Mouse (Mus musculus) CH12.LX (cell line): ENCODE results near the gene Rab40c. TPM values are rescaled to one million over a fixed set of nuclear protein-coding genes. Genes with fewer than 3 reads are reported as not detected.
A peak's percentile ranks its signal among the peaks of the same experiment; 100 is the strongest.

ENCODE experiments used
- DNase-seq: peaks from one replicate; pipeline ENCODE4 v3.0.0-alpha.2; 2013; ENCODE audit errors: extremely low read depth
- H3K27ac ChIP-seq: 2 replicates; pipeline ENCODE4 v1.5.1; 2012; ENCODE audit warnings: low read depth, mild to moderate bottlenecking, control low read depth, moderate library complexity; ENCODE audit not compliant: insufficient read depth
- H3K27me3 ChIP-seq: replicated peaks from 2 replicates; pipeline ENCODE3; 2012; ENCODE audit warnings: inconsistent platforms
- H3K36me3 ChIP-seq, 2 experiments: replicated peaks in 1 of 2; 2 replicates each; pipeline versions ENCODE3 to v1.6.1; 2012; ENCODE audit warnings: inconsistent platforms in 1 of 2, low read length in 1 of 2, mild to moderate bottlenecking in 1 of 2, mixed read lengths in 1 of 2, moderate library complexity in 1 of 2; ENCODE audit not compliant: control insufficient read depth in 1 of 2, insufficient read depth in 1 of 2
- H3K4me1 ChIP-seq, 2 experiments: 2 replicates each; pipeline ENCODE4 v1.6.1; 2012; ENCODE audit warnings: inconsistent platforms in 1 of 2, moderate library complexity in 1 of 2; ENCODE audit not compliant: insufficient read depth in 2 of 2, control insufficient read depth in 1 of 2
- H3K4me2 ChIP-seq: 2 replicates; pipeline ENCODE4 v1.6.1; 2012; ENCODE audit warnings: low read depth, mild to moderate bottlenecking, control low read depth; ENCODE audit not compliant: poor library complexity, insufficient read depth, severe bottlenecking
- H3K4me3 ChIP-seq, 3 experiments: fragments of 150-350 bp in 1 of 3; sonication (generic) in 1 of 3; replicated peaks in 1 of 3; 2 replicates each; pipeline versions ENCODE3 to v1.5.1; 2011 to 2012; ENCODE audit warnings: low read depth in 2 of 3, low read length in 2 of 3, mild to moderate bottlenecking in 2 of 3, moderate library complexity in 2 of 3, control low read depth in 1 of 3, improper control_type of control experiment in 1 of 3, inconsistent platforms in 1 of 3, mixed read lengths in 1 of 3; ENCODE audit not compliant: poor library complexity in 1 of 3
- H3K79me2 ChIP-seq: replicated peaks from 2 replicates; pipeline ENCODE4 v1.6.1; 2012; ENCODE audit warnings: mild to moderate bottlenecking, moderate library complexity; ENCODE audit not compliant: control insufficient read depth, poor library complexity, insufficient read depth, severe bottlenecking; ENCODE audit errors: extremely low read depth
- H3K9ac ChIP-seq: 2 replicates; pipeline ENCODE4 v1.6.1; 2012; ENCODE audit warnings: low read depth, mild to moderate bottlenecking, control low read depth, moderate library complexity; ENCODE audit not compliant: insufficient read depth
- H3K9me3 ChIP-seq: replicated peaks from 2 replicates; pipeline ENCODE3; 2012; ENCODE audit warnings: low read length, inconsistent platforms, mixed read lengths
- BHLHE40 ChIP-seq: IDR thresholded peaks from 2 replicates; pipeline ENCODE4 v1.6.1; 2011; ENCODE audit warnings: mild to moderate bottlenecking, low read depth, low read length, improper control_type of control experiment
- CHD2 ChIP-seq: IDR thresholded peaks from 2 replicates; pipeline ENCODE4 v1.6.1; 2011; ENCODE audit warnings: low read length, improper control_type of control experiment
- EP300 ChIP-seq: IDR thresholded peaks from 2 replicates; pipeline ENCODE4 v1.6.1; 2011; ENCODE audit warnings: low read length, improper control_type of control experiment
- GABPA ChIP-seq: IDR thresholded peaks from 2 replicates; pipeline ENCODE4 v1.6.1; 2012; ENCODE audit warnings: low read depth, low read length, improper control_type of control experiment, inconsistent platforms; ENCODE audit not compliant: insufficient replicate concordance
- IRF4 ChIP-seq: IDR thresholded peaks from 2 replicates; pipeline ENCODE4 v1.6.1; 2014; ENCODE audit warnings: low read depth, mild to moderate bottlenecking, inconsistent platforms, low read length, improper control_type of control experiment
- KAT2A ChIP-seq: IDR thresholded peaks from 2 replicates; pipeline ENCODE4 v1.6.1; 2012; ENCODE audit warnings: low read length, improper control_type of control experiment, inconsistent platforms; ENCODE audit not compliant: insufficient replicate concordance
- MAFK ChIP-seq: IDR thresholded peaks from 2 replicates; pipeline ENCODE4 v1.6.1; 2011; ENCODE audit warnings: low read length, improper control_type of control experiment; ENCODE audit not compliant: insufficient replicate concordance
- MXI1 ChIP-seq: IDR thresholded peaks from 2 replicates; pipeline ENCODE4 v1.6.1; 2011; ENCODE audit warnings: mild to moderate bottlenecking, low read depth, low read length, improper control_type of control experiment
- NELFE ChIP-seq: IDR thresholded peaks from 2 replicates; pipeline ENCODE4 v1.6.1; 2011; ENCODE audit warnings: low read depth, low read length, improper control_type of control experiment
- PAX5 ChIP-seq: IDR thresholded peaks from 2 replicates; pipeline ENCODE4 v1.6.1; 2012; ENCODE audit warnings: low read length, inconsistent platforms, mixed read lengths
- POLR2A ChIP-seq: IDR thresholded peaks from 2 replicates; pipeline ENCODE4 v1.6.1; 2011; ENCODE audit warnings: low read depth, mild to moderate bottlenecking, improper control_type of control experiment, low read length
- POLR2AphosphoS2 ChIP-seq: IDR thresholded peaks from 2 replicates; pipeline ENCODE4 v1.6.1; 2011; ENCODE audit warnings: low read depth, low read length, improper control_type of control experiment
- TCF12 ChIP-seq: IDR thresholded peaks from 2 replicates; pipeline ENCODE4 v1.6.1; 2014; ENCODE audit warnings: low read depth, mild to moderate bottlenecking, inconsistent platforms, low read length, improper control_type of control experiment
- USF1 ChIP-seq: IDR thresholded peaks from 2 replicates; pipeline ENCODE4 v1.6.1; 2014; ENCODE audit warnings: low read depth, mild to moderate bottlenecking, inconsistent platforms, low read length, improper control_type of control experiment
- ZC3H11A ChIP-seq: IDR thresholded peaks from 2 replicates; pipeline ENCODE4 v1.6.1; 2012; ENCODE audit warnings: low read depth, mild to moderate bottlenecking, inconsistent platforms, low read length, improper control_type of control experiment
- ZKSCAN1 ChIP-seq: IDR thresholded peaks from 2 replicates; pipeline ENCODE4 v1.6.1; 2012; ENCODE audit warnings: low read depth, inconsistent platforms, low read length, improper control_type of control experiment, borderline replicate concordance
- ZMIZ1 ChIP-seq: IDR thresholded peaks from 2 replicates; pipeline ENCODE4 v1.6.1; 2012; ENCODE audit warnings: low read depth, mild to moderate bottlenecking, inconsistent platforms, low read length, improper control_type of control experiment
- ZNF384 ChIP-seq: IDR thresholded peaks from 2 replicates; pipeline ENCODE4 v1.6.1; 2012; ENCODE audit warnings: low read depth, low read length, improper control_type of control experiment, inconsistent platforms
- dilution Hi-C: fragments of 300-500 bp; cut with MboI; formaldehyde crosslinking; loops from 2 replicates; pipeline ENCODE4 v1.14.3; 2020; ENCODE audit warnings: low sequenced_read_pairs; ENCODE audit not compliant: extremely low pct_unique_long_range_greater_than_20kb, extremely low pct_ligation_motif_present
- in situ Hi-C: fragments of 300-500 bp; cut with MboI; formaldehyde crosslinking; loops from 3 replicates; pipeline ENCODE4 v1.14.3; 2019; ENCODE audit warnings: low sequenced_read_pairs, low pct_ligation_motif_present, low pct_unique_long_range_greater_than_20kb, mixed read lengths
- polyA plus RNA-seq: library from polyadenylated mRNA; unstranded; fragments of >175 nt; gene quantifications from 2 replicates; pipeline ENCODE4 v1.2.1, GENCODE M21; 2012; ENCODE audit warnings: low read depth; ENCODE audit not compliant: insufficient read length
- total RNA-seq, 2 experiments: library from RNA; depleted of rRNA; stranded (reverse); fragments of 300-350 nt in 1 of 2; fragments of >200 nt in 1 of 2; gene quantifications; 2 replicates each; pipeline ENCODE4 v1.2.3; 2012 to 2014

The Rab40c gene
- total and polyA plus RNA-seq, 3 experiments: 8.0 to 14.4 (median 9.2) TPM

DNA sequence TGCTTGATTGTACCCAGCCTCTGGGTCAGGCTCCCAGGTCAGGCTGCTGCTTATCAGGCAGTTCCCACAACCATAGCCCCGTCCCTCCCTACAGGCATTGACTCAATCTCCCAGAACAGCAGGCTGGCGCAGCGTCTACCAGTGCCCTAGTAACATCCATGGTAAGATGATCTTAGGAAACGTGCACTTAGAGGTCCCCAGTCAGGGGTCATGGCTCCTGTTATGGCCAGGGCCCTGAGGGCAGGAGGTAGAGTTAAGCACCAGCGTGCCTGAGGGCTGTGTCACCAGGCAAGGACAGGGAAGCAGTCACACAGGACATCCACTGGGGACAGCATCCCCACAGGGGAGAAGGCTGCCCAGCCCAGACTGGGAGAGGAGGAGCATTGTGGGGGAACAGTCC is 37.2 kb downstream of the Rab40c start:
- Histone ChIP-seq H3K79me2 (no peaks in the 10 kb centered on the region), H3K27ac (no peak overlapping the region), H3K4me1 (peaks cover 0 to 5% of the 10 kb centered on the region in 2 experiments; a peak in 1 of 4 replicates), H3K4me3 (no peak overlapping the region), H3K4me2 (no peak overlapping the region), H3K27me3 (no peaks in the 10 kb centered on the region), H3K9ac (no peak overlapping the region), H3K9me3 (no peaks in the 10 kb centered on the region), H3K36me3 (peaks cover 61 to 97% of the 10 kb centered on the region in 2 experiments)
- TF ChIP-seq ZMIZ1 (0 out of 2 replicates have a peak, but pooled peaks have one; percentile 29), POLR2A (0 out of 2 replicates have a peak, but pooled peaks have one; percentile 24), BHLHE40 (no peak), POLR2AphosphoS2 (0 out of 2 replicates have a peak, but pooled peaks have one; percentile 27)
- in situ Hi-C loops (loop anchor here (5.0 kb wide), 3 partner anchors 35 to 210 kb away; partner anchors contain the start of genes Decr2 and Rab40c), dilution Hi-C loops (no loop called here)
- DNase-seq: no peak

DNA sequence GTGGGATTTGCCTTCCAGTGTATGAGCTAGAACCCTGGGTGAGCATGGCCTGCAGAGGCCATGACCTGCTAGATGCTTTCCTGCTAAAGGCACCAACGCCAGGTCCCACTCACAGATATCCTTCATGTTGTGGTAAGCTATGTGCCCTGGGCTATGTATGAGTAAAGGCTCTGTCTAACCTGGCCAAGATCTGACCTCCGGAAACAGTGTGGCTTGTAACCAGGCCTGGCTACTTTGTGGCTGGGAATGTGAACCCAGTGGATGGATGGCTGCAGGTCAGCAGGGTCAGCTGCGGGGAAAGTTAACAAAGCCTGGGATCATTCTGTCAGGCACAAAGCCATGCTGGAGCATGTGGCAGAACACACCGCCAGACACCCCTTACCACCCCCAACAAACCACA is 37.8 kb downstream of the Rab40c start:
- dilution Hi-C loops: no loop called here
- no peak for TF ChIP-seq ZC3H11A
- no peak for TF ChIP-seq PAX5
- TF ChIP-seq ZKSCAN1: no peak
- no peak for TF ChIP-seq EP300
- no peak for TF ChIP-seq TCF12
- TF ChIP-seq IRF4: no peak
- TF ChIP-seq ZNF384: no peak
- no peak for TF ChIP-seq KAT2A
- no peak for TF ChIP-seq BHLHE40
- no peak for TF ChIP-seq MXI1
- no peak for TF ChIP-seq CHD2
- TF ChIP-seq ZMIZ1: no peak
- TF ChIP-seq GABPA: no peak
- TF ChIP-seq MAFK: no peak
- no peak for TF ChIP-seq NELFE
- no peak for TF ChIP-seq USF1

More for the DNA sequence above, 37.8 kb downstream of the Rab40c start:
- Histone ChIP-seq H3K9ac (no peak overlapping the region), H3K27me3 (no peaks in the 10 kb centered on the region), H3K4me3 (no peak overlapping the region), H3K4me1 (peaks cover 0 to 8% of the 10 kb centered on the region in 2 experiments; a peak in 2 of 4 replicates), H3K36me3 (peaks cover 60 to 97% of the 10 kb centered on the region in 2 experiments), H3K79me2 (no peaks in the 10 kb centered on the region), H3K9me3 (no peaks in the 10 kb centered on the region), H3K4me2 (no peak overlapping the region), H3K27ac (no peak overlapping the region)
- in situ Hi-C loops: loop anchor here (5.0 kb wide), 3 partner anchors 36 to 211 kb away; partner anchors contain the start of genes Decr2 and Rab40c
- no peak for DNase-seq
